Mouse (Mus musculus) CH12.LX (cell line): ENCODE measurements around the gene C2.

Source experiments
- BHLHE40 ChIP-seq: IDR thresholded peaks from 2 replicates; pipeline ENCODE4 v1.6.1; 2011; ENCODE audit warnings: mild to moderate bottlenecking, low read depth, low read length, improper control_type of control experiment
- CTCF ChIP-seq, 2 experiments: IDR thresholded peaks in 1 of 2; conservative IDR thresholded peaks in 1 of 2; 2 replicates each; pipeline ENCODE4 v1.5.1; 2011 to 2012; ENCODE audit warnings: low read depth in 2 of 2, low read length in 2 of 2, improper control_type of control experiment in 1 of 2, inconsistent platforms in 1 of 2, mild to moderate bottlenecking in 1 of 2, moderate library complexity in 1 of 2
- E2F4 ChIP-seq: IDR thresholded peaks from 2 replicates; pipeline ENCODE4 v1.6.1; 2011; ENCODE audit warnings: low read depth, low read length, improper control_type of control experiment; ENCODE audit not compliant: insufficient replicate concordance
- ETS1 ChIP-seq: conservative IDR thresholded peaks from 2 replicates; pipeline ENCODE4 v1.6.1; 2012; ENCODE audit warnings: low read depth, mild to moderate bottlenecking, inconsistent platforms, low read length, improper control_type of control experiment, moderate library complexity
- HCFC1 ChIP-seq: IDR thresholded peaks from 2 replicates; pipeline ENCODE4 v1.6.1; 2012; ENCODE audit warnings: low read depth, mild to moderate bottlenecking, inconsistent platforms, low read length, improper control_type of control experiment
- MAX ChIP-seq: IDR thresholded peaks from 2 replicates; pipeline ENCODE4 v1.6.1; 2011; ENCODE audit warnings: low read length, improper control_type of control experiment
- MXI1 ChIP-seq: IDR thresholded peaks from 2 replicates; pipeline ENCODE4 v1.6.1; 2011; ENCODE audit warnings: mild to moderate bottlenecking, low read depth, low read length, improper control_type of control experiment
- MYC ChIP-seq: IDR thresholded peaks from 2 replicates; pipeline ENCODE4 v1.6.1; 2011; ENCODE audit warnings: low read depth, mild to moderate bottlenecking, improper control_type of control experiment, low read length
- NELFE ChIP-seq: IDR thresholded peaks from 2 replicates; pipeline ENCODE4 v1.6.1; 2011; ENCODE audit warnings: low read depth, low read length, improper control_type of control experiment
- POLR2A ChIP-seq: IDR thresholded peaks from 2 replicates; pipeline ENCODE4 v1.6.1; 2011; ENCODE audit warnings: low read depth, mild to moderate bottlenecking, improper control_type of control experiment, low read length
- UBTF ChIP-seq: IDR thresholded peaks from 2 replicates; pipeline ENCODE4 v1.6.1; 2012; ENCODE audit warnings: low read depth, mild to moderate bottlenecking, inconsistent platforms, low read length, improper control_type of control experiment, moderate library complexity
- ZKSCAN1 ChIP-seq: IDR thresholded peaks from 2 replicates; pipeline ENCODE4 v1.6.1; 2012; ENCODE audit warnings: low read depth, inconsistent platforms, low read length, improper control_type of control experiment, borderline replicate concordance

- no peak for TF ChIP-seq MAX
- no peak for TF ChIP-seq CTCF (conservative IDR thresholded peaks at IDR 0.05 in 1 of 2, IDR thresholded peaks at IDR 0.05 in 1 of 2; ENCODE audit: low read depth in 2 of 2, low read length in 2 of 2)
- no peak for TF ChIP-seq POLR2A
- TF ChIP-seq ETS1: no peak
- TF ChIP-seq ZKSCAN1: no peak
- no peak for TF ChIP-seq NELFE
- no peak for TF ChIP-seq MYC
- no peak for TF ChIP-seq HCFC1
- no peak for TF ChIP-seq E2F4
- no peak for TF ChIP-seq UBTF
- TF ChIP-seq BHLHE40: no peak
- no peak for TF ChIP-seq MXI1
Observed at GRCm38 (mm10) chr17:34837464-34838324, 60.4 kb downstream of the C2 start.
